Mouse (Mus musculus) adrenal gland, postnatal 36 days (tissue): Measurements from ENCODE around the gene Maml2. TPM values are rescaled to one million over a fixed set of nuclear protein-coding genes. Genes with fewer than 3 reads are reported as not detected.

Source experiments
- DNase-seq, 2 experiments: peaks; one replicate each; pipeline ENCODE4 v3.0.0; 2021; ENCODE audit warnings: mixed read lengths in 1 of 2
- total RNA-seq, 2 experiments: library from RNA; stranded (reverse); gene quantifications; 2 replicates each; pipeline ENCODE4 v1.2.3; 2021

Maml2 gene
- total RNA-seq, 2 experiments from 2014 or later = 5.9 to 7.4 TPM

- no peak for DNase-seq
Observed at GRCm38 (mm10) chr9:13613325-13614268, 315.8 kb downstream of the Maml2 start.

- DNase-seq = peak; percentile 13 to 19
Observed at GRCm38 (mm10) chr9:13616383-13617009, 318.7 kb downstream of the Maml2 start.

GRCm38 (mm10) chr9:13620794-13621193, 323.0 kb downstream of the Maml2 start:
- no peak for DNase-seq

- DNase-seq = no peak
Observed at GRCm38 (mm10) chr9:13621941-13622340, 324.2 kb downstream of the Maml2 start.

GRCm38 (mm10) chr9:13622426-13622825, 324.7 kb downstream of the Maml2 start:
- DNase-seq = no peak

GRCm38 (mm10) chr9:13623892-13624422, 326.2 kb downstream of the Maml2 start:
- DNase-seq = no peak

- no peak for DNase-seq
Observed at GRCm38 (mm10) chr9:13624780-13625179, 327.0 kb downstream of the Maml2 start.

GRCm38 (mm10) chr9:13625215-13625614, 327.5 kb downstream of the Maml2 start:
- DNase-seq = no peak

- no peak for DNase-seq
Observed at GRCm38 (mm10) chr9:13626480-13626879, 328.7 kb downstream of the Maml2 start.

GRCm38 (mm10) chr9:13633371-13633770, 335.6 kb downstream of the Maml2 start:
- DNase-seq = no peak

- DNase-seq = no peak
Observed at GRCm38 (mm10) chr9:13639655-13640054, 341.9 kb downstream of the Maml2 start.

GRCm38 (mm10) chr9:13645153-13645552, 347.4 kb downstream of the Maml2 start:
- peak; percentile 27 to 47 for DNase-seq

GRCm38 (mm10) chr9:13651065-13651464, 353.3 kb downstream of the Maml2 start:
- no peak for DNase-seq

GRCm38 (mm10) chr9:13651828-13652227, 354.1 kb downstream of the Maml2 start:
- no peak for DNase-seq

GRCm38 (mm10) chr9:13652389-13652877, 354.7 kb downstream of the Maml2 start:
- no peak for DNase-seq

- DNase-seq = no peak
Observed at GRCm38 (mm10) chr9:13652917-13653316, 355.2 kb downstream of the Maml2 start.

GRCm38 (mm10) chr9:13661768-13662623, 364.2 kb downstream of the Maml2 start:
- DNase-seq = no peak

- DNase-seq = no peak
Observed at GRCm38 (mm10) chr9:13665487-13665969, 367.8 kb downstream of the Maml2 start.

- no peak for DNase-seq
Observed at GRCm38 (mm10) chr9:13667955-13668354, 370.2 kb downstream of the Maml2 start.

GRCm38 (mm10) chr9:13668742-13669141, 371.0 kb downstream of the Maml2 start:
- DNase-seq = no peak

GRCm38 (mm10) chr9:13671125-13671769, 373.5 kb downstream of the Maml2 start:
- DNase-seq = no peak
